Mouse (Mus musculus) myocyte (in vitro differentiated cells): Measurements from ENCODE around the gene Mnt. TPM values are rescaled to one million over a fixed set of nuclear protein-coding genes. Genes with fewer than 3 reads are reported as not detected.
A peak's percentile ranks its signal among the peaks of the same experiment; 100 is the strongest.

Experiments used
- H3K27me3 ChIP-seq: one replicate; pipeline ENCODE4 v1.6.1; 2011; ENCODE audit not compliant: control insufficient read depth, insufficient read depth, insufficient read length
- H3K36me3 ChIP-seq: one replicate; pipeline ENCODE4 v1.6.1; 2011; ENCODE audit not compliant: control insufficient read depth, insufficient read depth
- H3K4me2 ChIP-seq: one replicate; pipeline ENCODE4 v1.6.1; 2011; ENCODE audit warnings: low read depth, control low read depth
- H3K4me3 ChIP-seq: one replicate; pipeline ENCODE4 v1.5.1; 2011; ENCODE audit warnings: mild to moderate bottlenecking, control low read depth, moderate library complexity
- H3K79me2 ChIP-seq: one replicate; pipeline ENCODE4 v1.6.1; 2011; ENCODE audit not compliant: control insufficient read depth, insufficient read depth
- H3ac ChIP-seq: one replicate; pipeline ENCODE4 v1.6.1; 2011; ENCODE audit not compliant: control insufficient read depth, insufficient read length
- CEBPB ChIP-seq: IDR thresholded peaks from 2 replicates; pipeline ENCODE4 v1.6.1; 2011; ENCODE audit warnings: mild to moderate bottlenecking, moderate library complexity; ENCODE audit not compliant: poor library complexity, insufficient read depth, severe bottlenecking
- E2F4 ChIP-seq: IDR thresholded peaks from one replicate; pipeline ENCODE4 v1.6.1; 2011; ENCODE audit warnings: mild to moderate bottlenecking, control low read depth, moderate library complexity; ENCODE audit not compliant: insufficient read depth
- MAX ChIP-seq: IDR thresholded peaks from one replicate; pipeline ENCODE4 v1.6.1; 2011; ENCODE audit warnings: low read depth, mild to moderate bottlenecking, control low read depth
- MYOD1 ChIP-seq, 3 experiments: IDR thresholded peaks; one replicate each; pipeline ENCODE4 v1.6.1; 2011; ENCODE audit warnings: control low read depth in 2 of 3, low read depth in 2 of 3, mild to moderate bottlenecking in 2 of 3, moderate library complexity in 1 of 3; ENCODE audit not compliant: insufficient read length in 2 of 3, control insufficient read depth in 1 of 3
- MYOG ChIP-seq, 3 experiments: IDR thresholded peaks; one replicate each; pipeline ENCODE4 v1.6.1; 2011; ENCODE audit warnings: control low read depth in 2 of 3, low read depth in 2 of 3, mild to moderate bottlenecking in 2 of 3; ENCODE audit not compliant: insufficient read length in 2 of 3, control insufficient read depth in 1 of 3, insufficient read depth in 1 of 3
- POLR2A ChIP-seq: IDR thresholded peaks from one replicate; pipeline ENCODE4 v1.6.1; 2011; ENCODE audit warnings: low read depth, mild to moderate bottlenecking, control low read depth, moderate library complexity; ENCODE audit not compliant: insufficient read length
- POLR2AphosphoS2 ChIP-seq: IDR thresholded peaks from one replicate; pipeline ENCODE4 v1.6.1; 2011; ENCODE audit warnings: low read depth, control low read depth; ENCODE audit not compliant: insufficient read length
- REST ChIP-seq: IDR thresholded peaks from one replicate; pipeline ENCODE4 v1.6.1; 2011; ENCODE audit warnings: mild to moderate bottlenecking, control low read depth, moderate library complexity; ENCODE audit not compliant: insufficient read depth, insufficient read length
- SRF ChIP-seq: IDR thresholded peaks from one replicate; pipeline ENCODE4 v1.6.1; 2011; ENCODE audit warnings: low read depth; ENCODE audit not compliant: control insufficient read depth, insufficient read length
- TCF12 ChIP-seq: IDR thresholded peaks from one replicate; pipeline ENCODE4 v1.6.1; 2011; ENCODE audit warnings: mild to moderate bottlenecking, control low read depth; ENCODE audit not compliant: poor library complexity, insufficient read depth, severe bottlenecking
- TCF3 ChIP-seq: IDR thresholded peaks from one replicate; pipeline ENCODE4 v1.6.1; 2011; ENCODE audit warnings: low read depth, control low read depth; ENCODE audit not compliant: insufficient read length
- USF1 ChIP-seq: IDR thresholded peaks from one replicate; pipeline ENCODE4 v1.6.1; 2011; ENCODE audit warnings: low read depth, mild to moderate bottlenecking, control low read depth, moderate library complexity
- polyA plus RNA-seq: library from polyadenylated mRNA; unstranded; fragments of >200 nt; fragmentation: generic; extraction: Trizol; gene quantifications from one replicate; pipeline ENCODE4 v1.2.1, GENCODE M21; 2012; ENCODE audit warnings: missing spikeins

Gene Mnt
- polyA plus RNA-seq, 1 experiment: 12.7 TPM

DNA sequence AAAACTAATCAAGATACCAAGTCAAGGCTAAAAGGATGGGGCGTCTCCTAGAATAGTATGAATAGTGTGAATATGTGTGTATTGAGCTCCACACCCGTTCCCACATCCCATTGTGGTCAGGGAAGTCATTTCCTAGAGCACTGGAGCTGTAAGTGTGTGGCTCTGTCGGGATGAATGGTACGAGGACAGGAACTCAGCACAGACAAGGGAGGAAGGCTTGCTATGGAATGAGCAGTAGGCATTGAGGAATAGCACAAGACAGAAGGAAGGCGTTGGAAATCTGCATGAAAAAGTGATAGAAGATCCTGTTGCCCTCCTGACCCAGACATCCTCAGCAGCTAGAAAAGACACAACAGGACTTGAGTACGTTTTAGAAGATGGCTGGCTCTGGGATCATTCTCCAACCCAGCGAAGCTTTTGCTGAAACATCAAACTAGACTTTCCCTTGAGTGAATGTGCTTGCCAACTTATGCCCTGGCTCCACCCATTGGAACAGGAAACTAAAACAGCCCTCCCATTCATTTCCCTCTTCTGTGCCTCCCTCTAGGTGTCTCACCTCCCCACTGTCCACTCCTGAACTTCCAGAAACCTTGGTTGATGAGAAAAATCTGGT is 2.8 kb upstream of the Mnt start:
- no peak for TF ChIP-seq REST
- TF ChIP-seq MAX: no peak
- TF ChIP-seq SRF: no peak
- no peak for TF ChIP-seq TCF12
- no peak for TF ChIP-seq POLR2A
- TF ChIP-seq TCF3: no peak
- TF ChIP-seq USF1: no peak
- TF ChIP-seq POLR2AphosphoS2: no peak
- TF ChIP-seq MYOD1 (IDR thresholded peaks at IDR 0.05; ENCODE audit: control insufficient read depth in 1 of 3, insufficient read length in 2 of 3, low read depth in 2 of 3): no peak
- TF ChIP-seq CEBPB: no peak
- no peak for TF ChIP-seq MYOG (IDR thresholded peaks at IDR 0.05; ENCODE audit: control insufficient read depth in 1 of 3, insufficient read depth in 1 of 3, insufficient read length in 2 of 3, low read depth in 2 of 3)
- TF ChIP-seq E2F4: no peak
- Histone ChIP-seq H3K4me2 (no peak overlapping the region), H3K36me3 (no peaks in the 10 kb centered on the region), H3K4me3 (no peak overlapping the region), H3K79me2 (peaks cover 2% of the 10 kb centered on the region), H3ac (no peak overlapping the region), H3K27me3 (no peaks in the 10 kb centered on the region)

DNA sequence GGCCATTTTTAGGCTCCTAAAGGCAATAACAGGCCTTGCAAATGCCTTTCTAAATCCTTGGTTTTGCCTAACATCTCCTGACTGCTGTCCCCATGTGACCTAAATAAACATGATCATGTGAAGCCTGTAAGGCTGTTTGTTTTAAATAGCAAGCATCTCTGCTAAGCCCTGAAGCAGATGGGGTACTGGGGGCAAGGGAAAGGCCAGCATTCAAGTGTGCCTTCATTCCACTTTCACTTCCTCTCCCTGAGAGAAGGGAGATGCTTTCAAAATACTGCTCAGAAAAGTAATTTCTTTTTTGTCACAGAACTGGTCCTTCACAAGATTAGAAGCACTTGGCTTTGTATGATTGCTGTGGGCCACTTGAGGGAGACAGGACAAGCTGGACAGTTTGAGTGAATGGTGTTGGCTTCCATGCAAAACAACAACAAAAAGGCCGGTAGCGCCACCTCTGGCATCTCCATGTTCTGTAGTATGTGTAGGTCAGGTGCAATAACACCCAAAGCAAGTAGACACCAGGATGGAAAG is 2.3 kb upstream of the Mnt start:
- Histone ChIP-seq H3ac (no peak overlapping the region), H3K4me2 (no peak overlapping the region), H3K79me2 (peaks cover 8% of the 10 kb centered on the region), H3K36me3 (no peaks in the 10 kb centered on the region), H3K27me3 (no peaks in the 10 kb centered on the region), H3K4me3 (no peak overlapping the region)
- TF ChIP-seq USF1 (peak; percentile 18), TCF12 (no peak), TCF3 (no peak)

DNA sequence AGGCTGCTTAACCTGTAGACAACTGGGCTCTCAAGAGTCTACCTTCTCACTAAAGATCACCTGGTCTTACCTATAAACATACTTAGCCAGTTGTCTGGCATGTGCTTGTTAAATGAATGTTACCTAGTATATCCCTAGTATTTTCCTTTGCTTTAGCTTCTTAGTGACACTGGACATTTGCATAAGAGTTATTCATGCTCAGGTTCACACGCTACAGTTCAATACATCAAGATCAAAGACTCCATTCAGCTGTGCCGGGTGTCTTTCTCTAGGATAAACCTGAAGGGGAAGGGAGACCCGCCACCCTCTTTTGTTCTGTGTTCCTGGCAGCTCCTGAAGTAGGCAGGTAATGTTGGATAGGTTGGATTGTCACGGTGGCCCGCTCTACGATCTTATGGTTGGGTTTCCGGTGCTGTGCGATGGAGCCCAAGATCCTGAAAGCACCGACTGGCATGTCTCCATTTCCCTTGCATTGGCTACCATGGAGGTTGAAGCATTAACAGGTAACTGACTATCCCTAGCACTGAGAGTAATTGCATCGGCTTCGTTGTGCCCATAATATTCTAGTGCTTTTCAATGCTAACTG is 1.7 kb upstream of the Mnt start:
- H3K79me2 ChIP-seq: peaks cover 14% of the 10 kb centered on the region
- H3K27me3 ChIP-seq: no peaks in the 10 kb centered on the region

DNA sequence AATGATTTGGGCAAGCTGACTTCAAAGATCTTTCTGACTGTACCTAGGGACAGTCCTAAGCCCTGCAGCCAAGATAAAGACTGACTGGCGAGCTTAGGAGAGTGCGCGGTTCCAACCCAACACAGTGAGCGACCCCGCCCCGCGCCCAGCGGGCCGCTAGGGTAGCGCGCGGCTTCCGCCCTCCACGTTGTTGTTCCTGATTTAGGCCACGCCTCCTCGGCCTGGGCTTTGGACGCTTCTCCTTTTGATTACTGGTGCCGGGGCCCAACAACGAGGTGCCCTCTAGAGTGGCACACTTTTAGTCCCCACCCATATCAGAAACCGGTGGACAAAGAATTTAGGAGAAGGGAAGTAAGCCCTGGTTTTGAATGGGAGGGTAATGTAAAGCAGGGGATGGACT is 908 bp upstream of the Mnt start:
- TF ChIP-seq POLR2A (peak; percentile 52), USF1 (no peak), REST (no peak), MYOD1 (IDR thresholded peaks at IDR 0.05; ENCODE audit: control insufficient read depth in 1 of 3, insufficient read length in 2 of 3, low read depth in 2 of 3) (no peak), POLR2AphosphoS2 (peak; percentile 24), E2F4 (no peak)
- Histone ChIP-seq H3K79me2 (peaks cover 20% of the 10 kb centered on the region), H3K27me3 (no peaks in the 10 kb centered on the region), H3ac (peak overlapping the region; percentile 23), H3K36me3 (no peaks in the 10 kb centered on the region), H3K4me3 (peak overlapping the region; percentile 82), H3K4me2 (peak overlapping the region; percentile 98)

More for the DNA sequence above, 1.7 kb upstream of the Mnt start:
- Histone ChIP-seq H3K4me3 (peak overlapping the region; percentile 82), H3K4me2 (peak overlapping the region; percentile 98), H3K36me3 (no peaks in the 10 kb centered on the region), H3ac (no peak overlapping the region)
- no peak for TF ChIP-seq POLR2A
- no peak for TF ChIP-seq E2F4
- no peak for TF ChIP-seq TCF12
- no peak for TF ChIP-seq MAX
- TF ChIP-seq POLR2AphosphoS2: no peak
- no peak for TF ChIP-seq MYOG (IDR thresholded peaks at IDR 0.05; ENCODE audit: control insufficient read depth in 1 of 3, insufficient read depth in 1 of 3, insufficient read length in 2 of 3, low read depth in 2 of 3)
- TF ChIP-seq TCF3: no peak
- no peak for TF ChIP-seq REST
- no peak for TF ChIP-seq MYOD1 (IDR thresholded peaks at IDR 0.05; ENCODE audit: control insufficient read depth in 1 of 3, insufficient read length in 2 of 3, low read depth in 2 of 3)
- no peak for TF ChIP-seq CEBPB
- no peak for TF ChIP-seq USF1
- TF ChIP-seq SRF: no peak

DNA sequence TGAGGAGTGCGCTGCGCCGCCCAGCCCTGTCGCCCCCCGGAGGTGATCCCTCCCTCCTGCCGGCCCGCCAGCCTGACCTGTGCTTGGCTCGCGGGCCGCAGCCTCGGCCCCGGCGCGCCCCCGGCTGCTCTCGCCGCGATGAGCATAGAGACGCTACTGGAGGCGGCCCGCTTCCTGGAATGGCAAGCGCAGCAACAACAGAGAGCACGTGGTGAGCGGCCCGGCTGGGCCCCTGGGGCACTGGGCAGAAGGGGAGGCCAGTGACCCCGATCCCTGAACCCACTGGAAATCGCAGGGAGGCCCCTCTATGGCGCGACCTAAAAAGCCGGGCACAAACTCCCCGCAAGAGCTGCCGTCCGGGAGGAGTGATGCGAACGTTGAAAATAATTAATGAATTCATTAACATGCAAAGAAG is 478 bp downstream of the Mnt start:
- Histone ChIP-seq H3K36me3 (no peaks in the 10 kb centered on the region), H3K79me2 (peaks cover 34% of the 10 kb centered on the region), H3ac (peak overlapping the region; percentile 23), H3K27me3 (no peaks in the 10 kb centered on the region), H3K4me3 (peak overlapping the region; percentile 82), H3K4me2 (peak overlapping the region; percentile 67)
- TF ChIP-seq TCF3 (no peak), USF1 (no peak)
